Mouse (Mus musculus): ENCODE results near the gene Syne2.

GRCm38 (mm10) chr12:75992946-75993345 lies 175.0 kb downstream of the Syne2 start:
- TF ChIP-seq CTCF (IDR thresholded peaks at IDR 0.05; ENCODE audit: low read depth, low read length), result no peak
- TF ChIP-seq POLR2A (IDR thresholded peaks at IDR 0.05; ENCODE audit: insufficient read depth, low read length), result no peak
- TF ChIP-seq EP300 (IDR thresholded peaks at IDR 0.05; ENCODE audit: insufficient read depth, low read depth, low read length), result no peak

All from ES-Bruce4 (cell line).